Mouse (Mus musculus) liver, postnatal 0 days (tissue): ENCODE measurements at regions not wholly inside any gene's neighbourhood (a gene's known extent, or its start where the extent isn't known, plus 50 kb on each side); places are given as distances from the start of the nearest gene placed in this dataset.

Source experiments
- ATAC-seq: fragments of 200-750 bp; cut with Nextera tagmentation; 2 replicates; pipeline ENCODE4 v1.8.0; 2017; ENCODE audit warnings: mild to moderate bottlenecking, moderate library complexity
- DNase-seq: peaks from one replicate; pipeline ENCODE4 v3.0.0-alpha.2; 2016
- H3K27ac ChIP-seq: fragments of 300-500 bp; sonication (generic); 2 replicates; pipeline ENCODE4 v1.5.1; 2014; ENCODE audit warnings: antibody characterized with exemption, moderate library complexity, mild to moderate bottlenecking, low read depth
- H3K27me3 ChIP-seq: fragments of 300-500 bp; sonication (generic); 2 replicates; pipeline ENCODE4 v1.6.1; 2014; ENCODE audit warnings: low read length, control low read depth, mixed read lengths; ENCODE audit not compliant: insufficient read depth
- H3K36me3 ChIP-seq: fragments of 300-500 bp; sonication (generic); replicated peaks from 2 replicates; pipeline ENCODE4 v1.6.1; 2014; ENCODE audit warnings: mild to moderate bottlenecking, control low read depth, low read length, moderate library complexity, mixed read lengths; ENCODE audit not compliant: insufficient read depth
- H3K4me1 ChIP-seq: fragments of 300-500 bp; sonication (generic); 2 replicates; pipeline ENCODE4 v1.6.1; 2014; ENCODE audit warnings: antibody characterized with exemption, mild to moderate bottlenecking, control low read depth; ENCODE audit not compliant: insufficient read depth
- H3K4me2 ChIP-seq: fragments of 300-500 bp; sonication (generic); 2 replicates; pipeline ENCODE4 v1.6.1; 2014; ENCODE audit warnings: low read depth, mild to moderate bottlenecking, low read length, moderate library complexity, mixed read lengths
- H3K4me3 ChIP-seq: fragments of 300-500 bp; sonication (generic); 2 replicates; pipeline ENCODE4 v1.5.1; 2014; ENCODE audit warnings: low read depth, low read length
- H3K9ac ChIP-seq: fragments of 300-500 bp; sonication (generic); replicated peaks from 2 replicates; pipeline ENCODE4 v1.6.1; 2014; ENCODE audit warnings: mild to moderate bottlenecking, moderate library complexity
- H3K9me3 ChIP-seq: fragments of 300-500 bp; sonication (generic); 2 replicates; pipeline ENCODE4 v1.6.1; 2016; ENCODE audit warnings: mild to moderate bottlenecking, control low read depth, low read length, mixed read lengths
- CTCF ChIP-seq: sonication (generic); IDR thresholded peaks from 2 replicates; pipeline ENCODE4 v1.5.1; 2016; ENCODE audit warnings: antibody characterized with exemption, low read depth
- EP300 ChIP-seq: IDR thresholded peaks from 2 replicates; pipeline ENCODE4 v1.6.1; 2016; ENCODE audit warnings: antibody characterized with exemption, low read depth, mild to moderate bottlenecking
- WGBS: fragments of 180-500 bp; shearing (Covaris S2); extraction: QIAGEN DNeasy Blood & Tissue Kit; methylation state at CpG from one replicate; pipeline ENCODE4 v1.1.7; 2014; ENCODE audit not compliant: insufficient replicate concordance; 5-methylcytosine and 5-hydroxymethylcytosine counted together

- DNase-seq (peak; percentile 3), ATAC-seq (no peak)
- H3K9ac ChIP-seq, result no peak overlapping the region
- no peak overlapping the region for H3K27ac ChIP-seq
- H3K36me3 ChIP-seq, result no peaks in the 10 kb centered on the region
- no peak for TF ChIP-seq CTCF
- TF ChIP-seq EP300, result no peak
- no peak overlapping the region for H3K4me2 ChIP-seq
- H3K4me3 ChIP-seq, result no peak overlapping the region
- H3K4me1 ChIP-seq, result no peaks in the 10 kb centered on the region
- 64% methylated on average over 5 of the region's 5 CpGs for WGBS
- H3K9me3 ChIP-seq, result no peaks in the 10 kb centered on the region
- no peaks in the 10 kb centered on the region for H3K27me3 ChIP-seq
Measured at GRCm38 (mm10) chr6:116987243-116987642, 181.1 kb upstream of the Cxcl12 start.

GRCm38 (mm10) chr6:116998948-116999682 is 169.2 kb upstream of the Cxcl12 start:
- no peak overlapping the region for H3K27ac ChIP-seq
- TF ChIP-seq EP300 (no peak), CTCF (no peak)
- WGBS, result 76% methylated on average over 9 of the region's 9 CpGs
- ATAC-seq (no peak), DNase-seq (no peak)
- no peak overlapping the region for H3K9ac ChIP-seq
- H3K9me3 ChIP-seq, result no peaks in the 10 kb centered on the region
- no peaks in the 10 kb centered on the region for H3K27me3 ChIP-seq
- no peaks in the 10 kb centered on the region for H3K4me1 ChIP-seq
- no peak overlapping the region for H3K4me2 ChIP-seq
- no peak overlapping the region for H3K4me3 ChIP-seq
- no peaks in the 10 kb centered on the region for H3K36me3 ChIP-seq

DNA sequence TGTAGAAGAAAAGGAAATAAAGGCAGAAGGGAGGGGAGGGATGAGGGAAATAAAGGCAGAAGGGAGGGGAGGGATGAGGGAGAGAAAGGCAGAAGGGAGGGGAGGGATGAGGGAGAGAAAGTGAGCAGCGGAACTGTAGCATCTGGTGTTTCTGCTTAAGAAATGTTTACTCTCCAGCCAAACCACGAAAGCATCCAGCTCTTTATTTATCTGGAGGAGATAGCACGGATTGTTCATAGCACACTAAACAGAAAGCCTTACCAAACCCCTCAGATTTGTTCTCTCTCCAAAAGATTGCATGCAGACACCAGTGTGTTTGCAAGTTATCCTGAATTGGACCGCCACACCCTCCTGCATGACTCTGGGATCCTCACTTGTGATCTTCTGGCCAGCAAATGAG is 168.4 kb upstream of the Cxcl12 start:
- Histone ChIP-seq H3K4me2 (no peak overlapping the region), H3K27ac (no peak overlapping the region), H3K4me1 (no peaks in the 10 kb centered on the region), H3K9me3 (no peaks in the 10 kb centered on the region), H3K36me3 (no peaks in the 10 kb centered on the region), H3K27me3 (no peaks in the 10 kb centered on the region), H3K4me3 (no peak overlapping the region), H3K9ac (no peak overlapping the region)
- 45% methylated on average over 4 of the region's 4 CpGs for WGBS
- TF ChIP-seq CTCF (no peak), EP300 (no peak)
- ATAC-seq (no peak), DNase-seq (no peak)

DNA sequence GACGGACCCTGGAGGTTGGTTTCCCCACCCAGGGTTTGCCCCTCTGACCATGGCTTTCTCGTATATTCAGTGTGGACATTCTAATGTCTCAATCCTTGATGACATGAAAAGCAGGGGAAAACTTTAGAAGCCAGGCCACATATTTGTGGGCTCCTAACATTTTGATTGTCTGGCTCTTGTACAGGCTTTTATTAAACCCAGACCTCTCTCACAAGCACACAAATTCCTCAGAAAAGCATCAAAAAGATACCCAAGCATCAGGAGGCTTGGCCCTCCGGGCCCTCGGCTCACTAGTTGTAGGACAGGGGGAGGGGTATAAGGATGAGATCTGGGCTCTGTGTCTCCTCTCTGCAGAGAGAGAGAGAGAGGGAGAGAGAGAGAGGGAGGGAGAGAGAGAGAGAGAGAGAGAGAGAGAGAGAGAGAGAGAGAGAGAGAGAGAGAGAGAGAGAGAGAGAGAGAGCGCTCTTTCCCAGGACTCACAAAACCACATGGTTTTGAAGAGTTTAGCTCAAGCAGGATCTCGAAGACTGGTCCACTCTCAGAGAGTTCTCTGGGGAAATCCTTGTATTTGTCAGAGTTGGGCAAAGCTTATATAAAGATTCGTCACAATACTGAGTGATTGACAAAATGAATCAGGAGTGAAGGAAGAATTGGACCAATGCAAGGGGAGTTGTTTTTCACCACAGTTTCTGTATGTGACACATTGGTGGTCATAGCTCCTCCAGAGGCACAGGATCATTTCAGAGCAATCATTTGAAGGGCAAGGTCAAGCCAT is 167.2 kb upstream of the Cxcl12 start:
- WGBS, result 49% methylated on average over 7 of the region's 7 CpGs
- Histone ChIP-seq H3K4me2 (no peak overlapping the region), H3K4me3 (no peak overlapping the region), H3K4me1 (no peaks in the 10 kb centered on the region), H3K9me3 (no peaks in the 10 kb centered on the region), H3K27ac (no peak overlapping the region), H3K9ac (no peak overlapping the region), H3K36me3 (no peaks in the 10 kb centered on the region), H3K27me3 (no peaks in the 10 kb centered on the region)
- ATAC-seq, result no peak
- no peak for TF ChIP-seq EP300
- no peak for TF ChIP-seq CTCF
- no peak for DNase-seq

DNA sequence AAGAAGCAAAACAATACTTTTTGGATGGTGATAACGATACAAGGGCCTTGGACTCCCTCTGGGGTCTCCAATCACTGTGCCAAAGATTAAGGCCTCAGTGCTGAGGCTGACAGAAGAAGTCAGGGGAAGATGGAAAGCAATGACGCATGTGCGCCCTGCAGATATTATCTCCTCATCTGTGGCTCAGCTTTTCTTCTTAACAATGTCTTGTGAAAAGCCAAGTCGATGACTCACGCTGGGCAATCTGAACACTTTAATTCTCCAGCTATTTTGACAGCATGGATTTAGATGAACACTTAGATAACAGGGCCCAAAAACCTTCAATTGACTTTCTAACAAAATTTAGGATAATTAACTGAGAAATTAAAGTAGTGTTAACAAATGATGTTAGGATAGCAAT is 155.7 kb upstream of the Cxcl12 start:
- no peak overlapping the region for H3K4me3 ChIP-seq
- H3K27me3 ChIP-seq, result no peaks in the 10 kb centered on the region
- no peak overlapping the region for H3K4me2 ChIP-seq
- H3K4me1 ChIP-seq, result no peaks in the 10 kb centered on the region
- no peak for TF ChIP-seq CTCF
- no peak for TF ChIP-seq EP300
- WGBS, result 73% methylated on average over 5 of the region's 5 CpGs
- no peak for ATAC-seq
- no peaks in the 10 kb centered on the region for H3K9me3 ChIP-seq
- H3K27ac ChIP-seq, result no peak overlapping the region
- H3K36me3 ChIP-seq, result no peaks in the 10 kb centered on the region
- DNase-seq, result no peak
- H3K9ac ChIP-seq, result no peak overlapping the region

- H3K4me3 ChIP-seq, result no peak overlapping the region
- no peak for DNase-seq
- no peak overlapping the region for H3K27ac ChIP-seq
- WGBS, result 82% methylated on average over 3 of the region's 3 CpGs
- H3K9me3 ChIP-seq, result no peaks in the 10 kb centered on the region
- H3K36me3 ChIP-seq, result no peaks in the 10 kb centered on the region
- no peaks in the 10 kb centered on the region for H3K4me1 ChIP-seq
- TF ChIP-seq EP300 (no peak), CTCF (no peak)
- H3K9ac ChIP-seq, result no peak overlapping the region
- no peaks in the 10 kb centered on the region for H3K27me3 ChIP-seq
- ATAC-seq, result no peak
- H3K4me2 ChIP-seq, result no peak overlapping the region
Measured at GRCm38 (mm10) chr6:117015461-117015860, 152.9 kb upstream of the Cxcl12 start.
